In genomic region chr5:76659958-76660635, GRCm38 (mm10) we compare ENCODE assay signal across 19 mouse cellular contexts. TPM values are rescaled to one million over a fixed set of nuclear protein-coding genes. Genes with fewer than 3 reads are reported as not detected.
DNase-seq lines count a peak whose midpoint lies in the region; ATAC-seq and TF ChIP-seq lines count a peak whose summit lies in the region.
"Had no signal": no experiment of that assay in that cellular context is flagged by ENCODE, and none has a peak within 500 bp of the region (broad histone marks: within the 10 kb centered on the region; RNA-seq: fewer than 3 reads in every experiment).

No protein-coding gene starts in this region.

- H3K4me3 ChIP-seq in forebrain, embryonic 14.5 days (ENCODE audit: low read depth, low read length) = no peak overlapping the region
- H3K4me3 ChIP-seq in forebrain, embryonic 10.5 days = no peak overlapping the region
- H3K4me3 ChIP-seq in MEL (ENCODE audit: control insufficient read depth in 1 of 2, insufficient read depth in 1 of 2, low read depth in 2 of 2, low read length in 2 of 2) = no peak overlapping the region
- H3K4me3 ChIP-seq in hindbrain, embryonic 16.5 days (ENCODE audit: low read length) = no peak overlapping the region
- no peak overlapping the region for H3K4me3 ChIP-seq in midbrain, embryonic 16.5 days (ENCODE audit: low read depth, low read length)
- no peak overlapping the region for H3K4me3 ChIP-seq in limb, embryonic 10.5 days
- H3K4me3 ChIP-seq: heart, embryonic 12.5 days; limb, embryonic 15.5 days; stomach, embryonic 15.5 days had no signal

- TF ChIP-seq POLR2A in MEL (IDR thresholded peaks at IDR 0.05; ENCODE audit: control insufficient read depth in 1 of 2, insufficient read depth in 1 of 2, low read depth in 1 of 2, low read length in 2 of 2, poor library complexity in 1 of 2) = no peak

- no peak for ATAC-seq in forebrain, embryonic 14.5 days
- ATAC-seq in hindbrain, embryonic 16.5 days = no peak
- ATAC-seq in midbrain, embryonic 16.5 days = no peak
- no peak for ATAC-seq in granulocyte monocyte progenitor cell, adult 5-6 weeks (replicated peaks; ENCODE audit: poor library complexity, severe bottlenecking)

- TF ChIP-seq EP300 in MEL (IDR thresholded peaks at IDR 0.05; ENCODE audit: low read depth in 1 of 2, low read length in 2 of 2) = no peak

- H3K9ac ChIP-seq in forebrain, embryonic 14.5 days (ENCODE audit: low read length) = no peak overlapping the region
- no peak overlapping the region for H3K9ac ChIP-seq in MEL (ENCODE audit: control insufficient read depth, low read depth, low read length, poor library complexity, severe bottlenecking)
- H3K9ac ChIP-seq in hindbrain, embryonic 16.5 days (ENCODE audit: low read depth, low read length) = no peak overlapping the region
- no peak overlapping the region for H3K9ac ChIP-seq in midbrain, embryonic 16.5 days (ENCODE audit: low read depth, low read length)
- H3K9ac ChIP-seq: heart, embryonic 12.5 days; limb, embryonic 15.5 days; stomach, embryonic 15.5 days had no signal

- H3K79me2 ChIP-seq in MEL (ENCODE audit: control insufficient read depth, insufficient read depth, low read length, poor library complexity) = peaks cover 5% of the 10 kb centered on the region; the same call in 1 of the 2 replicates

- no peaks in the 10 kb centered on the region for H3K27me3 ChIP-seq in forebrain, embryonic 14.5 days (replicated peaks; ENCODE audit: control insufficient read depth, insufficient read depth, low read length)
- H3K27me3 ChIP-seq in forebrain, embryonic 10.5 days (ENCODE audit: poor library complexity, severe bottlenecking) = peaks cover 13% of the 10 kb centered on the region; the same call in 1 of the 2 replicates
- no peaks in the 10 kb centered on the region for H3K27me3 ChIP-seq in MEL (ENCODE audit: control insufficient read depth in 1 of 2, insufficient read depth in 2 of 2, low read length in 2 of 2)
- H3K27me3 ChIP-seq in hindbrain, embryonic 16.5 days (replicated peaks; ENCODE audit: control insufficient read depth, insufficient read depth, low read length) = no peaks in the 10 kb centered on the region
- no peaks in the 10 kb centered on the region for H3K27me3 ChIP-seq in midbrain, embryonic 16.5 days (ENCODE audit: control insufficient read depth, insufficient read depth, low read depth, low read length)
- H3K27me3 ChIP-seq in limb, embryonic 10.5 days (ENCODE audit: low read depth, poor library complexity, severe bottlenecking) = peaks cover 9% of the 10 kb centered on the region; the same call in 1 of the 2 replicates
- H3K27me3 ChIP-seq: limb, embryonic 15.5 days; stomach, embryonic 15.5 days had no signal

- H3K9me3 ChIP-seq in forebrain, embryonic 14.5 days (replicated peaks; ENCODE audit: control insufficient read depth, low read length) = no peaks in the 10 kb centered on the region
- H3K9me3 ChIP-seq in forebrain, embryonic 10.5 days = no peaks in the 10 kb centered on the region
- H3K9me3 ChIP-seq in MEL (replicated peaks; ENCODE audit: insufficient read depth, low read length) = no peaks in the 10 kb centered on the region
- no peaks in the 10 kb centered on the region for H3K9me3 ChIP-seq in hindbrain, embryonic 16.5 days (ENCODE audit: control insufficient read depth, low read length)
- H3K9me3 ChIP-seq in midbrain, embryonic 16.5 days (replicated peaks; ENCODE audit: control insufficient read depth, low read length, poor library complexity, severe bottlenecking) = no peaks in the 10 kb centered on the region
- no peaks in the 10 kb centered on the region for H3K9me3 ChIP-seq in limb, embryonic 10.5 days (replicated peaks)
- H3K9me3 ChIP-seq: heart, embryonic 12.5 days; limb, embryonic 15.5 days; stomach, embryonic 15.5 days had no signal

- no peak overlapping the region for H3K27ac ChIP-seq in forebrain, embryonic 14.5 days (ENCODE audit: low read depth, low read length)
- no peak overlapping the region for H3K27ac ChIP-seq in forebrain, embryonic 10.5 days
- H3K27ac ChIP-seq in MEL (ENCODE audit: control insufficient read depth, low read depth, low read length) = no peak overlapping the region
- H3K27ac ChIP-seq in hindbrain, embryonic 16.5 days (ENCODE audit: low read depth, low read length) = no peak overlapping the region
- no peak overlapping the region for H3K27ac ChIP-seq in midbrain, embryonic 16.5 days (ENCODE audit: low read length)
- no peak overlapping the region for H3K27ac ChIP-seq in limb, embryonic 10.5 days
- H3K27ac ChIP-seq: limb, embryonic 15.5 days; stomach, embryonic 15.5 days had no signal

- no peak for TF ChIP-seq RAD21 in MEL (IDR thresholded peaks at IDR 0.05; ENCODE audit: low read depth, low read length)

- DNase-seq in forebrain, embryonic 14.5 days (ENCODE audit: low spot score) = no peak
- DNase-seq in forebrain, embryonic 10.5 days (ENCODE audit: extremely low spot score, low spot score) = no peak
- DNase-seq in MEL (ENCODE audit: low read depth, low spot score) = no peak
- DNase-seq in limb, embryonic 10.5 days (ENCODE audit: low spot score) = no peak
- DNase-seq: adrenal gland, adult 8-10 months; B cell, adult 2 months; cerebellum, adult 9-10 months; embryo, embryonic 11 days; heart, postnatal 4 days; kidney, adult 18-20 months; kidney, postnatal 4 days; lung, postnatal 4 days; thymus, postnatal 36 days had no signal

- TF ChIP-seq CTCF in MEL (IDR thresholded peaks at IDR 0.05 in 2 of 3, conservative IDR thresholded peaks at IDR 0.05 in 1 of 3; ENCODE audit: control insufficient read depth in 1 of 3, insufficient read depth in 1 of 3, low read depth in 2 of 3, low read length in 3 of 3, poor library complexity in 1 of 3, severe bottlenecking in 1 of 3) = no peak

- H3K4me1 ChIP-seq in forebrain, embryonic 14.5 days (ENCODE audit: control insufficient read depth, insufficient read depth, low read length) = peaks cover 14% of the 10 kb centered on the region
- peaks cover 42% of the 10 kb centered on the region for H3K4me1 ChIP-seq in forebrain, embryonic 10.5 days
- H3K4me1 ChIP-seq in MEL (ENCODE audit: control insufficient read depth in 1 of 2, insufficient read depth in 2 of 2, low read length in 2 of 2) = peaks cover 13 to 27% of the 10 kb centered on the region in 2 experiments
- peaks cover 17% of the 10 kb centered on the region for H3K4me1 ChIP-seq in hindbrain, embryonic 16.5 days (ENCODE audit: control insufficient read depth, insufficient read depth, low read depth, low read length)
- peaks cover 40% of the 10 kb centered on the region for H3K4me1 ChIP-seq in midbrain, embryonic 16.5 days (ENCODE audit: control insufficient read depth, insufficient read depth, low read length)
- H3K4me1 ChIP-seq in limb, embryonic 10.5 days = peaks cover 35% of the 10 kb centered on the region
- H3K4me1 ChIP-seq: heart, embryonic 12.5 days had no signal

- H3K4me2 ChIP-seq in forebrain, embryonic 14.5 days (ENCODE audit: low read length) = peak overlapping the region; percentile 80
- peak overlapping the region; percentile 67; the same call in 1 of the 2 replicates for H3K4me2 ChIP-seq in hindbrain, embryonic 16.5 days (ENCODE audit: low read length)
- peak overlapping the region; percentile 81 for H3K4me2 ChIP-seq in midbrain, embryonic 16.5 days (ENCODE audit: low read length)
- H3K4me2 ChIP-seq: heart, embryonic 12.5 days; limb, embryonic 15.5 days; stomach, embryonic 15.5 days had no signal

- H3K36me3 ChIP-seq in forebrain, embryonic 14.5 days (ENCODE audit: control insufficient read depth, insufficient read depth, low read length) = 0 out of 2 replicates have a peak, but pooled peaks cover 2% of the 10 kb centered on the region
- H3K36me3 ChIP-seq in forebrain, embryonic 10.5 days (replicated peaks) = peaks cover 20% of the 10 kb centered on the region
- H3K36me3 ChIP-seq in MEL (ENCODE audit: control insufficient read depth in 1 of 2, insufficient read depth in 2 of 2, low read length in 2 of 2) = peaks cover 0 to 34% of the 10 kb centered on the region in 2 experiments; a peak in 2 of 4 replicates
- H3K36me3 ChIP-seq in hindbrain, embryonic 16.5 days (ENCODE audit: control insufficient read depth, insufficient read depth, low read length) = no peaks in the 10 kb centered on the region
- H3K36me3 ChIP-seq in midbrain, embryonic 16.5 days (ENCODE audit: control insufficient read depth, insufficient read depth, low read length) = no peaks in the 10 kb centered on the region
- H3K36me3 ChIP-seq in limb, embryonic 10.5 days = no peaks in the 10 kb centered on the region
- H3K36me3 ChIP-seq: heart, embryonic 12.5 days; limb, embryonic 15.5 days; stomach, embryonic 15.5 days had no signal

- 81% methylated on average over 8 of the region's 8 CpGs for WGBS in forebrain, embryonic 14.5 days
- WGBS in forebrain, embryonic 10.5 days = 92% methylated on average over 8 of the region's 8 CpGs
- WGBS in hindbrain, embryonic 16.5 days = 66% methylated on average over 8 of the region's 8 CpGs
- WGBS in midbrain, embryonic 16.5 days = 81% methylated on average over 8 of the region's 8 CpGs
- 89% methylated on average over 8 of the region's 8 CpGs for WGBS in limb, embryonic 10.5 days

TF ChIP-seq in MEL, 35 proteins besides CTCF, POLR2A, EP300 and RAD21:
- peak; percentile 97 for TF ChIP-seq ZKSCAN1 (IDR thresholded peaks at IDR 0.05; ENCODE audit: low read depth, low read length)
- TF ChIP-seq ZNF384 (IDR thresholded peaks at IDR 0.05; ENCODE audit: low read depth, low read length) = no peak
- no peak for TF ChIP-seq MYB (IDR thresholded peaks at IDR 0.05; ENCODE audit: low read depth, low read length)
- TF ChIP-seq HCFC1 (IDR thresholded peaks at IDR 0.05; ENCODE audit: low read depth, low read length) = no peak

RNA-seq across cellular contexts. Expression of gene C530008M17Rik, which starts 3.8 kb away (rescaled TPM):
- polyA plus RNA-seq in forebrain, embryonic 14.5 days (2014; fragmentation: Nextera tagmentation; extraction: Ambion mirVana) = 44.6 and 57.5 TPM in 2 replicates
- polyA plus RNA-seq in forebrain, embryonic 10.5 days (2016; fragmentation: Nextera tagmentation; extraction: Ambion mirVana) = 29.7 and 31.6 TPM in 2 replicates
- total RNA-seq in MEL (2012; rRNA removed) = 2.1 and 3.2 TPM in 2 replicates
- polyA plus RNA-seq in MEL (2012; ENCODE audit: insufficient read depth in 1 of 2, insufficient read length in 2 of 2, low read depth in 1 of 2, low replicate concordance in 2 of 2, missing spikeins in 1 of 2) = 10 to 100 TPM in 1 of 2 experiments, not detected in 1; 10.6 TPM
- polyA plus RNA-seq in hindbrain, embryonic 16.5 days (2015; fragmentation: Nextera tagmentation; extraction: Ambion mirVana) = 51.0 and 53.4 TPM in 2 replicates
- polyA plus RNA-seq in midbrain, embryonic 16.5 days (2015; fragmentation: Nextera tagmentation; extraction: Ambion mirVana) = 58.3 and 74.4 TPM in 2 replicates
- 0.17 and 6.0 TPM in 2 replicates for total RNA-seq in granulocyte monocyte progenitor cell, adult 5-6 weeks (2014; fragmentation: Nextera tagmentation)
- 0.10 and 0.52 TPM in 2 replicates for total RNA-seq in granulocyte monocyte progenitor cell, adult 5-6 weeks (2017)
- polyA plus RNA-seq in limb, embryonic 10.5 days (2016; fragmentation: Nextera tagmentation; extraction: Ambion mirVana) = 25.2 and 26.7 TPM in 2 replicates
